Mouse (Mus musculus): Measurements from ENCODE around the gene Bmp8a.
"Not testable (repeated sequence)": the region's sequence is repeated elsewhere in the genome, so short reads cannot be mapped to it uniquely, and the experiment has no call there.

Gene Bmp8a

DNA sequence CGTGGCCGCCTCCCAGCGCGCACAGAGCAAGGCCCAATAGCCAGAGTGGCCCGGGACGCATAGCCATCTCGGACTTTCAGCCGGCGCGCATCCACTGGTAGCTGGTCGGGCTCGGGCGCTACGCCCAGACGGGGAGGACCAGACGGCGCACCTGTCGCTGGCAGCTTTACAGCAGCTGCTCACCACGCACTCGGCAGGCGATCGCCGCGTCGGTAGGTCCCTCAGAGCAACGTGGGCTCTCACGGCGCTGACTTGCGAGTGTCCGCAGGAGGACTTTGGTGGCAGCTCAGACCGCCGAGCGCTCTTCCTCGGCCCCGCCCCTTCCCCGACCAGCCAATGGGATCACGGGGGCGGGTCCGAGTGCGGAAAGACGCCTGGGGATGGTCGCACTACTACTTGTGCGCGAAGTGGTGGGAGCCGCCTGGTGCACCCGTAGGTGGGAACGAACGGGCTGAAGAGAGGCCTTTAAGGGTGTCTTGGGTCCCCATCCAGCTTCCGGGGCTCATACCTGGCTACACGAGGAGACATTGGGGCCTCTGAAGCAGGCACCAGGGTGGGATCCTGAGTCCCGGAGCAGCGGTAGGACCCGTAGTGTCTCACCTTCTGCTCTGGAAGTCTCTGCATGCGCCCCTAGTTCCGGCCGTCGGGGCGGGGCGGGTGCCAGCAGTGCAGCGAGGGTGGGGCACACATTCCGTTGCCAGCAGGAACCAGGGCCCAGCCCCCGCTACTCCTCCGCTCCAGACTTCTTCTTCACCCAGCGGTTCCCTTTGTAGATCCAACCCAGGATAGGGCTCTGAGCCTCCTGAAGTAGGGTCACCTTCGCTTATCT is at the start of gene Bmp8a:
Bmp8a (minus strand) TSS at position 611 of the 829 bp plus-strand sequence.
- peak; percentile 52 for DNase-seq

DNA sequence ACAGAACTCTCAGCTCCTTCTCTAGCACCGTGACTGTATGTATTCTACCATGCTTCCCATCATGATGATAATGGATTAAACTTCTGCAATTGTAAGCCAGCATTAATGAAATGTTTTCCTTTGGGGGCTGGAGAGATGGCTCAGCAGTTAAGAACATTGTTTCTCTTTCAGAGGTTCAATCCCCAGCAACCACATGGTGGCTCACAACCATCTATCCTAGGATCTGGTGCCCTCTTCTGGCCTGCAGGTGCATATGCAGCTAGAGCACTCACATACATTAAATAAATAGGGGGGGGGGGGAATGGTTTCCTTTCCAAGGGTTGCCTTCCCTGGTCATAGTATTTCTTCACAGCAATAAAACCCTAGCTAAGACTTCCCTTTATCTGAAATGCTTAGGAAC is 49.1 kb upstream of the Bmp8a start:
- DNase-seq = no peak

DNA sequence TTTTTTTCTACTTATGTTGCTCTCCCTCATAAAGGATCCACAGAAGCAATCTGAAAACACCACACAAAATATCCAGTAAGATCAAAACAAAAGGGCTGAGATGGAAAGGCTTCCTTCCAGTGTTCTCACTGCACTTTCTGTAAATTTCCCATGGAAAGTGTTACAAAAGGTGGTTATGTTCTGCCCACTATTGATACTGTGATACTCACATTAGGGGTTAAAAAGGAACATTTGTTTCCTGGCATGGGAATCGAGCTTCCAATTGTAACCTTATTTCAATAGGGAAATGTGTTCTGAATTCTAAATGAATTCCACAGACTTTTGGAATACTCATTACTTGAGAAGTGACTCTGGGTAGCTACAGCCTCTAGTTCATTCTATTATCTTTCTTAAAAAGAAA is 42.0 kb upstream of the Bmp8a start:
- no peak for DNase-seq

DNA sequence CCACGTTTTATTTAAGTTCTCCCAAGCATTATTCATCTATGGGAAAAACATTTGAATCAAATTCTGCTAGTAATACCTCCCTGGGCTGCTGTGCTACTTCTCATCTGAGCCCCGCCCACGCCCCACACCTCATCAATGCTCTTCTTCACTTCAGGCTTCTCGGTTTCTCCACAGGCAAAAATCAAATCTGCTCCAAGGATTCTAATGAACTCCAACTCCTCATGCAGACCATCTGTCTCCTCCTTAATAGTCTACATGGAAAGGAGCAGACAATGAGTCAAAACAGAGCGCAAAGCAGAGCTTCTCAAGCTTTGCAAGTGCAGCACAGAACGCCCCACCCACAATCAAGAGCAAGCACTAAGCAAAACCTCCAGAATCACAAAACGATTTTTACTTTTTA is 40.1 kb upstream of the Bmp8a start:
- no peak for DNase-seq

DNA sequence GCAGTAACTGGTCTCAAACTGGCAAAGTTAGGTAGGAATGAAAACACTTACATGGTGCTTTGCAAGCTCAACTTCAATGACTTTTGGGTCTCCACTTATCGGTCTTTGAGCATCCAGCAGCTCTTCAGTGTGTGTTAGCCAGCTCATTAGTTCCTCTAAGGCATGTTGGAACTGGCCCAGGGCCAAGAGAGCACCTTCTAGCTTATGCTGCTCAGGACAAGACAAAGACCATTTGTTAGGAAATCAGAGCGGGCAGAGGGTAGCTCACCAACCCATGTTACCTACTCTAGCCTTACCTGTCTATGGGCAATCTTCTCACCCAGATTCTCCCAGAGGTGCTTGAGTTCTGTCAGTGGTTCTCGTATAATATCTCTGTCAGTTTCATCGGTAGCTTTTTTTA is 39.0 kb upstream of the Bmp8a start:
- DNase-seq = no peak

DNA sequence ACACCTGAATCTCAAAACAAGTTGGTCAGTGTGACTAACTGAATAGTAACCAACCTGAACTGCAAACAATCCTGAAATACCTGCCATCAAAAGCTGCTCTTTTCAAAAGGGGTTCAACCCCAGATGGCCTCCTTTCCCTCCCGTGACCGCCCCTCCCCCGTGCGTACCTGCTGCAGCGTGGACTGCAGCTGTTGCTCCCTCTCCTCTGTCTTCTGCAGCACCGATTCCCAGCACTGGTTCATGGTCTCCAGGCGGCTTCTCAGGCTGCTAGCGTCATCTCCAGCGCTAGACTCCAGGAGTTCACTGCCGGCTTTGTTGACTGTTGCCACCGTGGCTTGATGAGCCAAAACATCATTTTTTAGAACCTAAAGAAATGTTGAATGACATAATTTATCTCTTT is 38.5 kb upstream of the Bmp8a start:
- DNase-seq = no peak

DNA sequence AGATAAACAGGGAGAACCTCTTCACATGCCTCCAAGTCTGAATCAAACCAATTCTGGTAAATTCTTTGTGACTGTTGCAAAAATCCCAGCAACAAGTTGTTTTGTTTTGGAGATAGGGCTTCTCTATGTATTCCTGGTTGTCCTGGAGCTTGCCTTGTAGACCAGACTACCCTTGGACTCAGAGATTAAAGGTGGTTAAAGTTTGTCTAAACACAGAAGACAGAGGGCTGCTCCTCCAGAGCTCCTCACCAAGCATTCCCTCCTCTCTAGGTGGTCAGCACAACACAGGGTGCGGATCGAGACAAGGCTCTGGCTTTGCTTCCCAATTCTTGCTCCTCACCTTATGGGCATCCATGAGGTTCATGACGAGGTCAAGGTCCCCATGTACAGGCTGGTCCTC is 33.0 kb upstream of the Bmp8a start:
- DNase-seq = peak; percentile 27

DNA sequence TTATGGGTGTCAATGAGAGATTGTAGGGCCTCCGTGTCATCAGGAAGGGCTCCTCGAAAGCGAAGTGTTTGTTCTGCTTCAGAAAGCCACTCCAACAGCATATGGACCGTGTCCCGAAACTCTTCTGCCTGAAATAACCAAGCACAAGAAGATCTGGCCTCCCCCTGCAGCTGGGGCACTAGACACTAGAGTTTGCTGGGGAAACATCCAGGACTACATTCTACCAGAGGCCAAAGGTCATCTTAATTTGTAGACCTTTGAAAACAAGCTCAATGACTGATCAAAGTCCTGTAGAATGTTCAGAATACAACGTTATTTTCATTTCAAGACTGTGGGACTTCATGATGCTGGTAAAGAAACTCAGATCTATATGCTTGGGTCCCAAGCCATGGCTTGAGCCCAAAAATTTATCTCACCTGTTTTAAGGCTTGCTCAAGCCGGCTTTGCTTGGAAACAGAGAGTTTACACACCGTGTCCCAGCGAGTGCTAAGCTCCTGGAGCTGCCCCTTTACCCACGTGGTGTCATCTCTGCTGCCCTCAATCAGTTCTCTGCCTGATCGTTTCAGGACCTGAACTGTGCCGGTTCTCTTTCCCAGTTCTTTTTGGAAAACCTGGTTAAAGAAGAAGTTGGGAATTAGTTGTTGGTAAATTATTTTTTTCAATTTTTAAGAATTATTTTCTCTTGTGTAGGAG is 31.4 kb upstream of the Bmp8a start:
- peak; percentile 22 for DNase-seq

DNA sequence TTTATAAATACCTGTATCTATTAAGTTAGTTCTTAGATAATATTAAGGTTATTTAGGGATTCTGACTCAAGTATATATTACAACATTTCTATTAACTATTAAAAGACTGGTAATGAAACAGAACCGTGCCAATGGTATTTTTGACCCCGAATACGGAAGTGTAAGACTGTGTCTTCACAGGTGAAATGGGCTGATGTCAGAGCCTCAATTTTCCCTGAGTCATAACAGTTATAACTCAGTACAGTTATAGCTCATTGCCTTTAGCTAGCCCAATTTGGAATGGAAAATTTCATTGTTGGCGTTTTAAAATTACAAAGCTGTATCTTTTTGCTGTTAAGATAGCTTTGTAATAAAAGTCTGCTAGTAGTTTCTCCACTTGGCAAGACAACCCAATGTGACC is 20.5 kb upstream of the Bmp8a start:
- DNase-seq = no peak

DNA sequence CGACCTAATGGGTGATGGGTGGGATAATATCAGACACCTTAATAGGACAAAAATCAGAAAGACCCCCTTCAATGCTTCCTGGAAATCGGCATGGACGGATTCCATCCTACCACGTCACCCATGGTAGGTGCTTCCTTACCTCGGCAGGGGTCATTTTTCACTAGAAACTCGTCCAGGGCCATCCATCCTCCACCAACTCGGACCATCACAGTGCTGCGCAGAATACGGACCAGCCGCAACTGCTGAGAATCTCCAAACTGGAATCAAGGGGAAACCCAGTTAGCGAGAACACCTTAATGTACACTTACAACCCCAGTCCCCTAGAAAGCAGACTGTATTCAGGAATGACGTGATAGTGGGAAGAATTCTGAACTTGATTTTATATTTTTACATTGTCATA is 17.7 kb upstream of the Bmp8a start:
- no peak for DNase-seq

DNA sequence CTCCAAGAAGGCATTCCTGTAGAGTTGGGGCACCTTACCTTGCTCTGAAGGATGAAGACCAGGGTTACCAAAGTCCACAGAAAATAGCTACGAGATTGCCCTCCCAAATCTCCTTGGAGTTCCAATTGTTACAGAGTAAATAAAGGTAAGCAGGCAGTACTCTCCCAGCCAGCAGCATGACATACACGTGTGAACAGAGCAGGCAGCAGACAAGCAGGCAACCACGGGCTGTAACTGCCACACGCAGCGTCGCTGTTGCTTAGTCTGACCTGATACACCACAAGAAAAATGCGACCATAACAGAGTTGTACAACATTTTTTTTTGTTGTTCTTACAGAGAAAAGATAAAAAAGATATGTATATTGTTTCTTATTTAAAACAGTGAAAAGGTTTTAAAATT is 15.6 kb upstream of the Bmp8a start:
- no peak for DNase-seq

DNA sequence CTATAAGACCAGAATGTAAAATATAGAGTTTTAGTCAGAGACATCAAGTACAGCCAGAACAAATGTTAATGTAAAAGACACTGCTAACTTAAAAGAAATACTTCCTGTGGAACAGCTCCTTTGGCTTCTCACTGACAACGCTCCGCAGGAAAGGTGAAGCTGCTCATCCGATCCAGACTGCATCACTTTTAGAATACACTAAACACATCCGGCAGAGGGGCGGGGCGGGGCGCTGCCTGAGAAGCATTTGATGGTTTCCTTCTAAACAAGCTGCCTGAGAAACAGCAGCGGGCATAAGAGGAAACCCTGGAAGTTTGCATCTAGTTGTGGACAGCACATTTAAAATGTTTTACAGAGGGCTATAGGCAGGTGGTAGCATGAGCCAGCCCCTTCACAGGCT is 12.9 kb upstream of the Bmp8a start:
- no peak for DNase-seq

DNA sequence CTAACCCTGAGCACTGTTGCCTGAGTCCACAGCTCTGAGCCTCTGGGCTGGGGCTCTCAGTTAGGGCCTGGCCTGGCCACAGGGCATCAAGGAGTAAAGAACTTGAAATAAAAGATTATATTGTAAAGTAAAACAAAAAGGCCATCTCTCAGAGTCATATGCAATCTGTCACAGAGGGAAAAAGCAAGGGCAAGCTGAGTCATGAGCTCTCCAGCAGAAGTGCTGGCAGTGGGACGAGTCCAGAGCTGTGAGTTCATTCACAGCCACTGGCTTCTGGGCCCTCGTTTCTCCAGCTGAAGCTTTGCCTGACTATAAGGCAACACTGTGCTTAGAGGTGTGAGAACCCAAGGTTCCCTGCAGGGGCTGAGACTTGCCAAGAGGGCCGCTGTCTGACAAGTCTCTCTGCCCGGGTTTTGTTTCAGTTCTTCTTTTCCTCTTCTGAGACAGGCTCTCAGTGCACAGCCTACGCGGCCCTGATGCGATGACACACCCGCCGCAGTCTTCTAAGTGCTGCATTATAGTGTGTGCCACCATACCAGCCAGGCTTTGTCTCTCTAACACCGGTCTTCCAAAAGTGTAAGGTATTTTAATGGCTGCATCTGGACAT is 10.3 kb upstream of the Bmp8a start:
- no peak for DNase-seq

DNA sequence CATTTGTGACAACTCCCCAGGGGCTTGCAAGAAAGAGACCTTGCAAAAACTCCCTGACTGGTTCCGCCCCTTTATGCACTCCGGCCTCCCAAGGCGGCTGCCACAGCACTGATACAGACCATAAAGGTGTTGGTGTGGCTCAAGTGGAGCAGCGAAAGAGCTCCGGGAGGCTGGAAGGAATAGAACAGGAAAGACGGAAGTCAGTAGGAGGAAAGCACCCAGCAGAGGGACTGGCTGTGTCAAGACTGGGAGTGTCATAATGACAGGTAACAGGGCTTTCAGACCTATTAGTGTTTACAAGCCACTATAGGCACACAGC is 378 bp upstream of the Bmp8a start:
- DNase-seq = peak; percentile 11

DNA sequence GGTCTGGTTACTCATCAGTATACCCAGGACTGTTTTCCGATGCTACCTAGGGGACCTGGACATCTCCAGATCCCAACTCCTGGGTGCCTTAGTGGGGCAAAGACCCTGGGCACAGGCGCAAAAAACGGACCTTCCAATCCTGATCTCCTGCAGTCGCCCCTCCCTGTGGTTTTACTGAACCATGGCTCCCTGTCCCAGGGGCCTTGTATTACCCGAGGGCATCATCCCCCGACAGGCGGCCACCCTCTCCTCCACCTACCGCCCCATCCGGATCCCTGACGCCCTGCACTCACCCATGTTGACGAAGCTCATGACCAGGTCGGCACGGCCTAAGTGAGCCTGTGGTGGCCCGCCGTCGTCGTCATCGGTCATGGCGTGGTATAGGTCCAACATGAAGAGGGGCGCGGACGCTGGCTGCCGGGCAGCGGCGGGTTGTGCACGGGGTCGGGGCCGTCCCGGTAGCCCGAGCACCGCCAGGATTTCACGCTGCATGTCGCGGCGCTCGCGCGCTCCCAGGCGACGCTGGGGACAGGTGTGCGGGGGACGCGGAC is 886 bp downstream of the Bmp8a start:
- DNase-seq = no peak

DNA sequence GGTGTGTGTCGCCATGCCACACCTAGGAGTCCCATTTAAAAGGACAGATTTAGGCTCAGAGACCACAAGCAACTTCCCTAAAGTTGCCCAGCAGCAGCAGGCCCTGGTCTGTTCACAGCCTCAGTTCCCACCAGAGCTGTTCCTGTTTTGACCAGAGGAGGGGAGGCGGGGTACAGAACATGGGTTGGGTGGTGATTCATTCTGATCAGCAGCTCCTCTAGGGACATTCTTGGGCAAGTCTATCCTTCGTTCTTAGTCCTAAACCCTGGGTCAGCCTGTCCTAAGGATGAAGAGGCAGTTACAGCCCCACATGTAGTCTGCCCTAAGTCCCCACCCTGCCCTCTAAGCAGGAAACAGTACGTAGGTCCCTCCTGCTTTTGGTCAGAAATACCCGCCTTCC is 2.8 kb downstream of the Bmp8a start:
- no peak for DNase-seq

DNA sequence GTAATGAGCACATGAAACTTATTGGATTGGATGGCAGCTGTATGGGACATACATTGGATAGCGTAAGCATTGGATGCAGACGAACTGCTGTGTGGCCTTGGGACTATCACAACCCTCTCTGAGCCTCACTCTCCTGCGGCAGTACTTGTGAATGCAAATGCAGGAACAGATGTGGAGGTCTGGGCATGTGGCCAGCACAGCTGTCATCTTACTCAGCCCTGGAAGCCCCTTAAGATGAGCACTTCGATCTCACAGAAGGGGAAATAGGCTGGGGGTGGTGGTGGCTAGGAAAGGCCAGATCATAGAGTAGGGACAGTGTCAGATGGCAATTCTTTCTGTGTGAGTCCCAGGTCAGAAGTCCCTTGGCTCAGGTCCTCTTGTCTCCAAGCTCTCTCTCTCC is 5.4 kb downstream of the Bmp8a start:
- DNase-seq = no peak

DNA sequence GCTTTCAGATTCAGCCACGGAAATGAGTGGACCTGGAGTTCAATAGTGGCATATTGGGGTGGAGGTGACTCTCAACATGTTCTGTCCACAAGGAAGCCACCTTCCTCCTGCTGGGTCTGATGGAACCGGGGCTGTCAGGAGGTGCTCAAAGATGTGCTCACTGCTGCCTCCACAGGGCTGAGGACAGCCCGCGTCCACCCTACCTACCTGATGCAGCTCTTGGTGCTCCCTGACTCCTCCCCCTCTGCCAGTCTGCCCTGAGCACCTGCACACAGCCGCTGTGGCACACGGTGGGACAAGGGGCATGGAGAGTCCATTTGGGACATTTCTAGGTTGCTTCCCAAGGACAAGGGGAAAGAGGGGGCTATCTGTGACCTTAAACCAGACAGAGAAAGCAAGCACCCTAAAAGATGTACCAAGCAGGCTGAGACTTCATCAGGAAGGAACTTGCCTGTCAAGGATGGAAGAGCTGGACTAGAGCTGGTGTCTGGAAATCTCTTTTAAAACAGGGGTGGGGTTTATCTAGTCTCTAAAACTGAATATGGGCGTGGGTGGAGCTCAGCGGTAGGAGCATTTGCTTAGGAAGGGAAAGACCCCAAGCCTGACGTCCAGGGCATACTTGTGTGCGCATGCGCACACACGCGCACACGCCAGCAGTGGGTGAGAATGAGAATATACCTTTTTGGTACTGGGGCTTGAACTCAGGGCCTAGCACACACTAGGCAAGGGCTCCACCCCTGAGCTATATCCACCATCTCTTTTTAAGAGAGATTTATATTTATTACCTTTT is 7.1 kb downstream of the Bmp8a start:
- no peak for DNase-seq

DNA sequence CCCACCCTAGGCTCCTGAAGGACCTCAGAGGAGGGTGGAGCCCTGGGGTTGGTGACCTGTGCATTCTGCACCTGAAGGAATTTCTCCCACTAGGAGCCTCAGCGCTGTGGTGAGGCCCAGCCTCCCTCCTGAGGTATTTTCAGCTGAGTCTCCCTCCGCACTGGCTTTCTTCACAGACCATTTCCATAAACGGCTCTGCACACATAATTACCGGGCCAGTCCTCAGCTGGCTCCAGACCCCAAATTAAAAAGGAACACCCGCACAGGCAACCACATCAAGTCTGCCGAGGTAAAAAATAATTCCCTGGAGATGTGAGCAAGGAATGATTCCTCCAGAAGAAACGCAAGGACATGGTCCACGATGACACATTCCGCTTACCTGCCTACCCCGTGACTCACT is 7.8 kb downstream of the Bmp8a start:
- DNase-seq = not testable (repeated sequence)

DNA sequence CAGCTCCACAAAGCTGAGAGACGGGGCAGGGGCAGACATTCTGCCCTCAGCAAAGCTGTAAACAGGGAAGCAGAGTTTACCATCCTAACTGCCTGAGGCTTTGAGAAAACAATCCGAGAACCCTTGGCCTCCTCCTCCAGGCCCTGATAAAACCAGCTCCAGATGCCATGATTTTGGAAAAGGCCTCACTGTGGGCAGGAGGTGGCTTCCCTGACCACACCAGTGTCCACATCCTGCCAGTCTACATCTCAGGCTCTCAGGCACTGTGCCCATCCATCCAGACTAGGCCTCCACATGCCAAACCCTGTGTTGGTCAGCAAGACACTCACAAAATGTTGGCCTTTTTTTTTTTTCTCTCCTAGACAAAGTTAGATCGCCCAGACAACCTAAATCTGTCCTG is 8.9 kb downstream of the Bmp8a start:
- no peak for DNase-seq

DNA sequence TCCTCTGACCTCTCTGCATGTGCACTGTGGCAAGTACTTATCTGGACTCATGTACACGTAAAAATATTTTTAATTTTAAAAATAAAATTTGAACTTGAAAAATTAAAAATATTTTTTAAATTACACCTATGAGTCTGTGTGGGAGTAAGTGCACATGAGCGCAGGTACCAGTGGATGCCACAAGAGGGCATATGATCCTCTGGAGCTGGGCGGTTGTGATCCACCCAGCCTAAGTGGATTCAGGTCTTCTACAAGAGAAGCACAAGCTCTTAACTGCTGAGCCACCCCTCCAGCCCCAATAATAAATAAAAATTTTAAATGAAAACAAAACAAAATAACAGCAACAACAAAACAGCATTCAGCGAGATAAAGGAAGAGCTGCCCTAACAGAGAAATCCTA is 9.9 kb downstream of the Bmp8a start:
- no peak for DNase-seq

DNA sequence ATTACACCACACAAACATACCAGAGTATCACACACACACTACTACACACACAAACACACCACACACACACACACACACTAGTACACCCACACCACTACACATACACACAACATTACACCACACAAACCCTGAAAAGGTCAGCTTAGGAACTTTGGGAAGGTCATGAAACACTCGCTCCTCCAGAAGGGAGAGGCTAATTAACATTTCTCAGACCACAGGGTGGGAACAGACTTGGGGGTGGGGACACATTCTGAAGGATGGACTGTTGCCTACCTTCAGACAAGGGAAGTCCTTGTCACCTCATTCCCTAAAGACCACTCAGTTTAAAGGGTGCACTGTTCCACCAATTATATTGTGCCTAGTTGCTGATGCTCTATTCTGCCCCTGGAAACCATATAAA is 11.1 kb downstream of the Bmp8a start:
- DNase-seq = not testable (repeated sequence)

DNA sequence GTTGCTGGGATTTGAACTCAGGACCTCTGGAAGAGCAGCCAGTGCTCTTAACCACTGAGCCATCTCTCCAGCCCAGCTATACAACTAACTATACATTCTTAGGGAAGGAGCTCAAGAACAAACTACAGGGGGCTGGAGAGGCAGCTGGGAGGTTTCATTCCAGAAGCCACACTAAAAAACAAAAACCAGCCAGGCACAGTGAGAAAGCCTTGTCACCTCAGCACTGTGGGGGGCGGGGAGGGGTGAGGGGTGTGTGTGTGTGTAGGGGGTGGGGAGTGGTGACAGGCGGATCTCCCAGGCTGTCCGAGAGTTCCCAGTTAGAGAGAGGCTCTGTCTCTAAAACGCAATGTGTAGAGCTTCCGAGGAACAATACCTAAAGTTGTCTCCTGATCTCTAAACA is 11.7 kb downstream of the Bmp8a start:
- no peak for DNase-seq

Data from kidney, adult 11 months (tissue).